ENCODE assay signal across 19 mouse cellular contexts in genomic region chr8:117227339-117227738, GRCm38 (mm10). TPM values are rescaled to one million over a fixed set of nuclear protein-coding genes. Genes with fewer than 3 reads are reported as not detected.
DNase-seq lines count a peak whose midpoint lies in the region; ATAC-seq and TF ChIP-seq lines count a peak whose summit lies in the region.
"Had no signal": no experiment of that assay in that cellular context is flagged by ENCODE, and none has a peak within 500 bp of the region (broad histone marks: within the 10 kb centered on the region; RNA-seq: fewer than 3 reads in every experiment).

No protein-coding gene starts in this region.

- peak; percentile 5 to 6 for DNase-seq in heart, postnatal 36 days
- DNase-seq in heart, embryonic 10.5 days (ENCODE audit: low spot score): no peak
- DNase-seq in midbrain, embryonic 11.5 days (ENCODE audit: low spot score, missing footprints): peak; percentile 75
- no peak for DNase-seq in midbrain, embryonic 14.5 days
- peak; percentile 33 for DNase-seq in lung, postnatal 0 days (ENCODE audit: low spot score)
- DNase-seq in layer of hippocampus, adult 2 months (ENCODE audit: low spot score in 2 of 2): no peak
- no peak for DNase-seq in liver, embryonic 11.5 days (ENCODE audit: low spot score)
- DNase-seq: adrenal gland, adult 2 months; cerebellum, adult 9-10 months; liver, embryonic 13.5 days had no signal

- peaks cover 4% of the 10 kb centered on the region; the same call in 1 of the 2 replicates for H3K27me3 ChIP-seq in heart, embryonic 10.5 days (ENCODE audit: insufficient read depth, poor library complexity, severe bottlenecking)
- no peaks in the 10 kb centered on the region for H3K27me3 ChIP-seq in midbrain, embryonic 11.5 days (ENCODE audit: control insufficient read depth, insufficient read depth, low read length)
- H3K27me3 ChIP-seq in midbrain, embryonic 14.5 days (ENCODE audit: control insufficient read depth, insufficient read depth, low read length): no peaks in the 10 kb centered on the region
- H3K27me3 ChIP-seq in lung, postnatal 0 days (replicated peaks; ENCODE audit: insufficient read depth, low read length): no peaks in the 10 kb centered on the region
- H3K27me3 ChIP-seq in liver, embryonic 11.5 days (replicated peaks; ENCODE audit: control insufficient read depth, insufficient read depth, low read length): no peaks in the 10 kb centered on the region
- H3K27me3 ChIP-seq: CH12.LX; embryonic facial prominence, embryonic 13.5 days; hindbrain, embryonic 15.5 days; intestine, embryonic 15.5 days; liver, embryonic 13.5 days; midbrain, embryonic 12.5 days; neural tube, embryonic 12.5 days had no signal

- TF ChIP-seq CTCF in lung, postnatal 0 days (IDR thresholded peaks at IDR 0.05): no peak
- TF ChIP-seq CTCF in layer of hippocampus, adult 2 months (conservative IDR thresholded peaks at IDR 0.05): no peak

- H3K4me3 ChIP-seq in heart, embryonic 10.5 days: no peak overlapping the region
- no peak overlapping the region for H3K4me3 ChIP-seq in midbrain, embryonic 11.5 days (ENCODE audit: low read depth, low read length)
- no peak overlapping the region for H3K4me3 ChIP-seq in midbrain, embryonic 14.5 days (replicated peaks; ENCODE audit: low read depth, low read length)
- H3K4me3 ChIP-seq in lung, postnatal 0 days (ENCODE audit: low read depth, low read length): no peak overlapping the region
- H3K4me3 ChIP-seq in layer of hippocampus, adult 2 months: no peak overlapping the region
- no peak overlapping the region for H3K4me3 ChIP-seq in liver, embryonic 11.5 days (ENCODE audit: low read depth, low read length)
- H3K4me3 ChIP-seq: embryonic facial prominence, embryonic 13.5 days; hindbrain, embryonic 15.5 days; intestine, embryonic 15.5 days; liver, embryonic 13.5 days; midbrain, embryonic 12.5 days; neural tube, embryonic 12.5 days had no signal

- no peaks in the 10 kb centered on the region for H3K4me1 ChIP-seq in heart, embryonic 10.5 days
- H3K4me1 ChIP-seq in midbrain, embryonic 11.5 days (ENCODE audit: control insufficient read depth, insufficient read depth, low read length): no peaks in the 10 kb centered on the region
- no peaks in the 10 kb centered on the region for H3K4me1 ChIP-seq in midbrain, embryonic 14.5 days (ENCODE audit: control insufficient read depth, insufficient read depth, low read length)
- no peaks in the 10 kb centered on the region for H3K4me1 ChIP-seq in lung, postnatal 0 days (ENCODE audit: insufficient read depth, low read depth, low read length)
- no peaks in the 10 kb centered on the region for H3K4me1 ChIP-seq in liver, embryonic 11.5 days (replicated peaks; ENCODE audit: control insufficient read depth, insufficient read depth, low read length)
- H3K4me1 ChIP-seq: embryonic facial prominence, embryonic 13.5 days; intestine, embryonic 15.5 days; neural tube, embryonic 12.5 days had no signal

- ATAC-seq in midbrain, embryonic 11.5 days (ENCODE audit: low FRiP score): no peak
- ATAC-seq in midbrain, embryonic 14.5 days (ENCODE audit: low FRiP score, low TSS enrichment): no peak
- peak; percentile 51; the same call in 1 of the 2 replicates for ATAC-seq in lung, postnatal 0 days
- ATAC-seq in megakaryocyte progenitor cell, adult 5-6 weeks (replicated peaks; ENCODE audit: poor library complexity): 0 out of 2 replicates have a peak, but pooled peaks have one; percentile 26
- ATAC-seq in liver, embryonic 11.5 days (replicated peaks; ENCODE audit: low FRiP score): no peak
- ATAC-seq: forebrain, embryonic 16.5 days; intestine, embryonic 15.5 days had no signal

- intact Hi-C loops in heart, postnatal 36 days (cut with DNase I): no loop called here

- no peak for TF ChIP-seq EP300 in lung, postnatal 0 days (IDR thresholded peaks at IDR 0.05)

- no peak overlapping the region for H3K27ac ChIP-seq in heart, embryonic 10.5 days
- no peak overlapping the region for H3K27ac ChIP-seq in midbrain, embryonic 11.5 days (ENCODE audit: low read depth, low read length)
- no peak overlapping the region for H3K27ac ChIP-seq in midbrain, embryonic 14.5 days (replicated peaks; ENCODE audit: low read depth, low read length)
- H3K27ac ChIP-seq in lung, postnatal 0 days (ENCODE audit: low read length): no peak overlapping the region
- H3K27ac ChIP-seq in layer of hippocampus, adult 2 months: no peak overlapping the region
- no peak overlapping the region for H3K27ac ChIP-seq in liver, embryonic 11.5 days (ENCODE audit: low read depth, low read length)
- H3K27ac ChIP-seq: embryonic facial prominence, embryonic 13.5 days; hindbrain, embryonic 15.5 days; intestine, embryonic 15.5 days; liver, embryonic 13.5 days; midbrain, embryonic 12.5 days; neural tube, embryonic 12.5 days had no signal

- H3K4me2 ChIP-seq in midbrain, embryonic 11.5 days: no peak overlapping the region
- no peak overlapping the region for H3K4me2 ChIP-seq in midbrain, embryonic 14.5 days (ENCODE audit: low read length)
- H3K4me2 ChIP-seq in lung, postnatal 0 days (replicated peaks; ENCODE audit: low read depth, low read length): no peak overlapping the region
- no peak overlapping the region for H3K4me2 ChIP-seq in liver, embryonic 11.5 days
- H3K4me2 ChIP-seq: embryonic facial prominence, embryonic 13.5 days; heart, embryonic 11.5 days; hindbrain, embryonic 15.5 days; intestine, embryonic 15.5 days; liver, embryonic 13.5 days; midbrain, embryonic 12.5 days; neural tube, embryonic 12.5 days had no signal

- WGBS in heart, embryonic 10.5 days: 92% methylated on average over 2 of the region's 2 CpGs
- WGBS in midbrain, embryonic 11.5 days: 85% methylated on average over 2 of the region's 2 CpGs
- 90% methylated on average over 2 of the region's 2 CpGs for WGBS in midbrain, embryonic 14.5 days
- WGBS in lung, postnatal 0 days: 43% methylated on average over 2 of the region's 2 CpGs
- 81% methylated on average over 2 of the region's 2 CpGs for WGBS in liver, embryonic 11.5 days

- H3K36me3 ChIP-seq in heart, embryonic 10.5 days: no peaks in the 10 kb centered on the region
- H3K36me3 ChIP-seq in midbrain, embryonic 11.5 days (ENCODE audit: control insufficient read depth, insufficient read depth, low read length): no peaks in the 10 kb centered on the region
- no peaks in the 10 kb centered on the region for H3K36me3 ChIP-seq in midbrain, embryonic 14.5 days (ENCODE audit: control insufficient read depth, insufficient read depth, low read length)
- H3K36me3 ChIP-seq in lung, postnatal 0 days (ENCODE audit: insufficient read depth, low read length): no peaks in the 10 kb centered on the region
- no peaks in the 10 kb centered on the region for H3K36me3 ChIP-seq in liver, embryonic 11.5 days (ENCODE audit: control insufficient read depth, insufficient read depth, low read length)
- H3K36me3 ChIP-seq: embryonic facial prominence, embryonic 13.5 days; hindbrain, embryonic 15.5 days; intestine, embryonic 15.5 days; liver, embryonic 13.5 days; midbrain, embryonic 12.5 days; neural tube, embryonic 12.5 days had no signal

- H3K9ac ChIP-seq in midbrain, embryonic 11.5 days (ENCODE audit: low read length): no peak overlapping the region
- no peak overlapping the region for H3K9ac ChIP-seq in midbrain, embryonic 14.5 days (replicated peaks; ENCODE audit: low read length)
- H3K9ac ChIP-seq in lung, postnatal 0 days (replicated peaks; ENCODE audit: low read depth): no peak overlapping the region
- no peak overlapping the region for H3K9ac ChIP-seq in liver, embryonic 11.5 days (ENCODE audit: low read depth, low read length)
- H3K9ac ChIP-seq: embryonic facial prominence, embryonic 13.5 days; hindbrain, embryonic 15.5 days; intestine, embryonic 15.5 days; liver, embryonic 13.5 days; midbrain, embryonic 12.5 days; neural tube, embryonic 12.5 days had no signal

- H3K9me3 ChIP-seq in heart, embryonic 10.5 days: no peaks in the 10 kb centered on the region
- H3K9me3 ChIP-seq in midbrain, embryonic 11.5 days (ENCODE audit: control insufficient read depth, low read length): no peaks in the 10 kb centered on the region
- no peaks in the 10 kb centered on the region for H3K9me3 ChIP-seq in midbrain, embryonic 14.5 days (ENCODE audit: control insufficient read depth, low read length)
- no peaks in the 10 kb centered on the region for H3K9me3 ChIP-seq in lung, postnatal 0 days (ENCODE audit: low read length)
- no peaks in the 10 kb centered on the region for H3K9me3 ChIP-seq in liver, embryonic 11.5 days (ENCODE audit: control insufficient read depth, low read length)
- H3K9me3 ChIP-seq: embryonic facial prominence, embryonic 13.5 days; hindbrain, embryonic 15.5 days; intestine, embryonic 15.5 days; liver, embryonic 13.5 days; midbrain, embryonic 12.5 days; neural tube, embryonic 12.5 days had no signal

RNA-seq across cellular contexts. Expression of gene Cmip, which starts 29.5 kb away (rescaled TPM):
- total RNA-seq in heart, postnatal 36 days (2021): 10 to 100 TPM; 20.3 to 25.1 TPM
- 6.4 and 8.3 TPM in 2 replicates for polyA plus RNA-seq in heart, embryonic 10.5 days (2016; fragmentation: Nextera tagmentation; extraction: Ambion mirVana)
- polyA plus RNA-seq in midbrain, embryonic 11.5 days (2014; fragmentation: Nextera tagmentation; extraction: Ambion mirVana): 23.7 and 28.5 TPM in 2 replicates
- polyA plus RNA-seq in midbrain, embryonic 14.5 days (2014; fragmentation: Nextera tagmentation; extraction: Ambion mirVana): 106 and 128 TPM in 2 replicates
- 27.6 and 29.6 TPM in 2 replicates for polyA plus RNA-seq in lung, postnatal 0 days (2015; fragmentation: Nextera tagmentation; extraction: Ambion mirVana)
- 36.5 and 37.5 TPM in 2 replicates for total RNA-seq in megakaryocyte progenitor cell, adult 5-6 weeks (2015)
- total RNA-seq in megakaryocyte progenitor cell, adult 5-6 weeks (2017): 9.5 TPM in 2 replicates
- total RNA-seq in layer of hippocampus, adult 2 months (2021): 100 to 1,000 TPM; 269 to 286 TPM
- 14.3 and 17.1 TPM in 2 replicates for polyA plus RNA-seq in liver, embryonic 11.5 days (2014; fragmentation: Nextera tagmentation; extraction: Ambion mirVana)

Comparison
In these comparisons a context has a peak if more than half of its experiments do, and no peak if none do; other contexts are left out.
1. DNase-seq: peak in heart, postnatal 36 days (2 of 2), midbrain, embryonic 11.5 days (single experiment) and lung, postnatal 0 days (single experiment); none in heart, embryonic 10.5 days (single experiment), midbrain, embryonic 14.5 days (single experiment), layer of hippocampus, adult 2 months (0 of 2) and liver, embryonic 11.5 days (single experiment).
2. ATAC-seq: peak in lung, postnatal 0 days (single experiment) and megakaryocyte progenitor cell, adult 5-6 weeks (single experiment); none in midbrain, embryonic 11.5 days (single experiment), midbrain, embryonic 14.5 days (single experiment) and liver, embryonic 11.5 days (single experiment).